Mouse (Mus musculus) brain, embryonic 18.5 days (tissue): Measurements from ENCODE around the gene Ubac2.
A peak's percentile ranks its signal among the peaks of the same experiment; 100 is the strongest.
"Not testable (repeated sequence)": the region's sequence is repeated elsewhere in the genome, so short reads cannot be mapped to it uniquely, and the experiment has no call there.

ENCODE experiments used
- DNase-seq: peaks from one replicate; pipeline ENCODE4 v3.0.0-alpha.2; 2012; ENCODE audit warnings: low read depth, low spot score

The Ubac2 gene

GRCm38 (mm10) chr14:122041413-122041825 is 163.0 kb downstream of the Ubac2 start:
- no peak for DNase-seq

GRCm38 (mm10) chr14:122042142-122042694 is 163.8 kb downstream of the Ubac2 start:
- DNase-seq, result no peak

- no peak for DNase-seq
Measured at GRCm38 (mm10) chr14:122047784-122048183, 169.4 kb downstream of the Ubac2 start.

- DNase-seq, result no peak
Measured at GRCm38 (mm10) chr14:122048816-122049215, 170.4 kb downstream of the Ubac2 start.

GRCm38 (mm10) chr14:122052896-122053635 is 174.6 kb downstream of the Ubac2 start:
- DNase-seq, result no peak

- no peak for DNase-seq
Measured at GRCm38 (mm10) chr14:122056871-122057270, 178.5 kb downstream of the Ubac2 start.

GRCm38 (mm10) chr14:122057941-122058346 is 179.5 kb downstream of the Ubac2 start:
- no peak for DNase-seq

- DNase-seq, result peak; percentile 8
Measured at GRCm38 (mm10) chr14:122060642-122061041, 182.2 kb downstream of the Ubac2 start.

GRCm38 (mm10) chr14:122061376-122061775 is 183.0 kb downstream of the Ubac2 start:
- DNase-seq, result no peak

- no peak for DNase-seq
Measured at GRCm38 (mm10) chr14:122062411-122063090, 184.1 kb downstream of the Ubac2 start.

- DNase-seq, result no peak
Measured at GRCm38 (mm10) chr14:122063599-122063998, 185.2 kb downstream of the Ubac2 start.

- DNase-seq, result no peak
Measured at GRCm38 (mm10) chr14:122064519-122064918, 186.1 kb downstream of the Ubac2 start.

GRCm38 (mm10) chr14:122066243-122066642 is 187.8 kb downstream of the Ubac2 start:
- no peak for DNase-seq

- not testable (repeated sequence) for DNase-seq
Measured at GRCm38 (mm10) chr14:122068036-122068435, 189.6 kb downstream of the Ubac2 start.

- no peak for DNase-seq
Measured at GRCm38 (mm10) chr14:122068801-122069695, 190.6 kb downstream of the Ubac2 start.

- DNase-seq, result no peak
Measured at GRCm38 (mm10) chr14:122069948-122070347, 191.5 kb downstream of the Ubac2 start.
